Mouse (Mus musculus): ENCODE data around the gene Tlx2. TPM values are rescaled to one million over a fixed set of nuclear protein-coding genes. Genes with fewer than 3 reads are reported as not detected.

Gene Tlx2
- total RNA-seq, 2 experiments from 2014 or later: not detected

DNA sequence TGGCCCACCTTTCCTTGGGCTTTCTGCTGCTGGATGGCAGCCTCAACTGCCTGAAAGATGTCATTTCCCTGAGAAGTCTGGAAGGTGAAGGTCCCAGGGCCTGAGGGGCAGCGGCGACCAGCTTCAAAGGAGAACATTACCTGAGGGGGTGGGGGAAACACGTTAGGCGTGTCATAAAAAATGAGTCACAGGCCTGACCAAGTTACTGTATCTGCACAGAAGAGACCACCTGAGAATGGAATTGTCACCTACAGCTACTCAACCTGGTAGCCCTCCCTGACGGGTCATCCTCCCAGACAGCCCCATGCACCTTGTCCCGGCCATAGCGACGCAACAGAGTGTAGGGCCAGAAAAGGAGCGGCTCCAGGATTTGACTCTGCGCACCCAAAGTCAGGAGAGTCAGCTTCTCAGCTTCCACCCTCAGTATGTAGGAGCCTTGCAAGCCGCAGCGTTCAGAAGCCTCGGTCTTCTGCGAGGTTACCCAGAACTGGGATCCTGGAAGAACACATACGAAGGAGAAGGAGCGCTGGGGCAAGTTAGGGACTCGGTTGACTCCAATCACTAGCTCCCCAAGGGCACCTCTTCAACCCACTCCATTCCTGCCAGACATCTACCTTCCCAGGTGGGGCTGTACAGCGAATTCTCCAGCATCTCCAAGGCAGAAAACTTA lies 38.0 kb downstream of the Tlx2 start:
- DNase-seq (ENCODE audit: low spot score in 2 of 2): no peak
- intact Hi-C loops (cut with DNase I): no loop called here

GRCm38 (mm10) chr6:83031111-83031510 lies 39.0 kb downstream of the Tlx2 start:
- intact Hi-C loops (cut with DNase I): no loop called here

GRCm38 (mm10) chr6:83029777-83030176 lies 40.3 kb downstream of the Tlx2 start:
- intact Hi-C loops (cut with DNase I): no loop called here

More at GRCm38 (mm10) chr6:83031111-83031510, 39.0 kb downstream of the Tlx2 start:
- DNase-seq (ENCODE audit: low spot score in 2 of 2): no peak

DNA sequence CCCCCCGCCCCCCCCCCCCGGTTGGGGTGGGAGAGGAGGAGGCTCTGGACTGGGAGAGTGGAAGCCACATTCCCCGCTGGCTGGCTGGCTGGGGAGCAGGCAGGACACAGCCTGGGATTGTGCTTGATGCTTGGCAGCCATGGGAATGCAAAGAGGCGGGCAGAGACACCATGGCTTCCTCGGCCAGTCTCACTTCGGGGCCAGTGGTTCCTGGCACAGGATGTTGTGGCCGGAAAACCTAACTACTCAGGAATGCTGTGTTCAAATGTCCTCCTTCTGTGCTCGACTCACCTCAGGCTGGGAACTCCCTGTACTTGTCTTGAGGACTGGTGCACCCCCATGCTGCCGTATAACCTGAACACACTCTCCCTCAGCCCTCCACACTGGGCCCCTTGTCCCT lies 42.4 kb downstream of the Tlx2 start:
- DNase-seq (ENCODE audit: low spot score in 2 of 2): no peak
- intact Hi-C loops (cut with DNase I): no loop called here

More at GRCm38 (mm10) chr6:83029777-83030176, 40.3 kb downstream of the Tlx2 start:
- DNase-seq (ENCODE audit: low spot score in 2 of 2): no peak

GRCm38 (mm10) chr6:83027293-83027692 lies 42.8 kb downstream of the Tlx2 start:
- intact Hi-C loops (cut with DNase I): no loop called here

DNA sequence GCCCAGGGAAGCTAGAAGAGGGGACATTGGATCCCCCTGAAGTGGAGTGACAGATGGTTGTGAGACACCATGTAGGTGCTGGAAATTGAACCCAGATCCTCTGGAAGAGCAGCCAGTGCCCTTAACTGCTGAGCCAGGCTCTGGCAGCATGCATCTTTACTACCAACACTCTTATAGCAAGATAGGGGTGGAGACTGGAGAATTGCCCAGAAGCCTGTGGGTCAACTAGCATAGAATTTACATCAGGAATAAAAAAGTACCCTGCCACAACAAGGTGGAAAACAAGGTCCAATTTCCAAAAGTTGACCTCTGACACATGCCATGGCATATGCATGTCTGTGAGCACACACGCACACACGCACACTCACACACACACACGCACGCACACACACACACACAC lies 44.9 kb downstream of the Tlx2 start:
- DNase-seq (ENCODE audit: low spot score in 2 of 2): no peak

More at GRCm38 (mm10) chr6:83027293-83027692, 42.8 kb downstream of the Tlx2 start:
- no peak for DNase-seq (ENCODE audit: low spot score in 2 of 2)

GRCm38 (mm10) chr6:83024421-83024820 lies 45.7 kb downstream of the Tlx2 start:
- intact Hi-C loops (cut with DNase I): no loop called here
- DNase-seq (ENCODE audit: low spot score in 2 of 2): no peak

More for the DNA sequence above, 44.9 kb downstream of the Tlx2 start:
- intact Hi-C loops (cut with DNase I): no loop called here

- intact Hi-C loops (cut with DNase I): no loop called here
Measured at GRCm38 (mm10) chr6:83023786-83024185, 46.3 kb downstream of the Tlx2 start.

GRCm38 (mm10) chr6:83023008-83023407 lies 47.1 kb downstream of the Tlx2 start:
- intact Hi-C loops (cut with DNase I): no loop called here
- no peak for DNase-seq (ENCODE audit: low spot score in 2 of 2)

More at GRCm38 (mm10) chr6:83023786-83024185, 46.3 kb downstream of the Tlx2 start:
- DNase-seq (ENCODE audit: low spot score in 2 of 2): no peak

GRCm38 (mm10) chr6:83020836-83021593 lies 49.1 kb downstream of the Tlx2 start:
- DNase-seq (ENCODE audit: low spot score in 2 of 2): no peak

GRCm38 (mm10) chr6:83020121-83020520 lies 50.0 kb downstream of the Tlx2 start:
- intact Hi-C loops (cut with DNase I): no loop called here
- DNase-seq (ENCODE audit: low spot score in 2 of 2): no peak

More at GRCm38 (mm10) chr6:83020836-83021593, 49.1 kb downstream of the Tlx2 start:
- intact Hi-C loops (cut with DNase I): no loop called here

DNA sequence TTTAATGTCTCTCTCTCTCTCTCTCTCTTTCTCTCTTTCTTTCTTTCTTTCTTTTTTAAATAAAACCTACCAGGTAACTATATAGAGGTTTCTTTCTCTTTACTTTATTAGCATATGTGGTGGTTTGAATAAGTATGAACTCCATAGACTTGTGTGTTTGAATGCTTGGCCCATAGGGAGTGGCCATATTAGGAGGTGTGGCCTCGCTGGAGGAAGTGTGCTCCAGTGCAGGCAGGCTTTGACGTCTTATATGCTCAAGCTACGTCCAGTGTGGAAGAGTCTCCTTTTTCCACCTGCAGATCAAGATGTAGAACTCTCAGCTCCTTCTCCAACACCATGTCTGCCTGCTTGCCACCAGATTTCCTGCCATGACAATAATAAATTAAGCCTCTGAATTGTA lies 51.0 kb downstream of the Tlx2 start:
- intact Hi-C loops (cut with DNase I): no loop called here
- no peak for DNase-seq (ENCODE audit: low spot score in 2 of 2)

Small RNA genes within 50 kb of the gene (microRNA-seq; reads per million reads assigned to microRNA genes)
- gene Mir3470a: not detected
- not detected for gene Mir7040

Other genes starting within 250 kb of the Tlx2 start
- gene Sema4f, start 130.5 kb downstream of the Tlx2 start, total RNA-seq (2021): 10 to 100 TPM; 37.2 to 39.0 TPM
- gene M1ap, start 123.4 kb downstream of the Tlx2 start, total RNA-seq (2021): under 1 TPM in 1 of 2 experiments, not detected in 1; 0.22 TPM
- gene Dok1, start 36.8 kb downstream of the Tlx2 start, total RNA-seq (2021): 1 to 10 TPM; 1.9 to 2.3 TPM
- gene Loxl3, start 36.1 kb downstream of the Tlx2 start, total RNA-seq (2021): 1 to 10 TPM; 2.7 to 4.9 TPM
- gene Aup1, start 15.8 kb downstream of the Tlx2 start, total RNA-seq (2021): 100 to 1,000 TPM; 112 to 131 TPM
- gene Htra2, start 15.0 kb downstream of the Tlx2 start, total RNA-seq (2021): 10 to 100 TPM; 41.6 to 48.5 TPM
- gene Dqx1, start 12.4 kb downstream of the Tlx2 start, total RNA-seq (2021): under 1 TPM; 0.37 to 0.97 TPM
- gene Pcgf1, start 7.6 kb upstream of the Tlx2 start, total RNA-seq (2021): 10 to 100 TPM; 21.6 to 35.9 TPM
- not detected for gene Lbx2, start 16.1 kb upstream of the Tlx2 start, total RNA-seq (2021)
- 1 to 10 TPM; 5.1 to 9.0 TPM for gene Ccdc142, start 31.3 kb upstream of the Tlx2 start, total RNA-seq (2021)
- 1 to 10 TPM; 5.3 to 5.9 TPM for gene Gm42688, start 31.3 kb upstream of the Tlx2 start, total RNA-seq (2021)
- gene Mrpl53, start 38.7 kb upstream of the Tlx2 start, total RNA-seq (2021): 10 to 100 TPM; 54.4 to 58.7 TPM
- gene Mogs, start 45.2 kb upstream of the Tlx2 start, total RNA-seq (2021): 10 to 100 TPM; 29.4 to 30.0 TPM
- gene Wbp1, start 51.3 kb upstream of the Tlx2 start, total RNA-seq (2021): 10 to 100 TPM; 33.5 to 46.6 TPM
- gene Ino80b, start 55.1 kb upstream of the Tlx2 start, total RNA-seq (2021): 10 to 100 TPM; 20.5 to 26.0 TPM
- gene Rtkn, start 65.2 kb upstream of the Tlx2 start, total RNA-seq (2021): 100 to 1,000 TPM in 1 of 2 experiments, 10 to 100 TPM in 1; 88.7 to 105 TPM
- gene Wdr54, start 86.1 kb upstream of the Tlx2 start, total RNA-seq (2021): 10 to 100 TPM; 29.1 to 31.3 TPM
- 10 to 100 TPM; 27.4 to 31.5 TPM for gene 1700003E16Rik, start 86.1 kb upstream of the Tlx2 start, total RNA-seq (2021)
- gene Dctn1, start 95.6 kb upstream of the Tlx2 start, total RNA-seq (2021): 100 to 1,000 TPM; 373 to 386 TPM
- under 1 TPM; 0.25 to 0.69 TPM for gene Slc4a5, start 149.5 kb upstream of the Tlx2 start, total RNA-seq (2021)

Measured in left cerebral cortex, postnatal 36 days (tissue).